Mouse (Mus musculus) MEL (cell line): Measurements from ENCODE around the gene Tmem39b. TPM values are rescaled to one million over a fixed set of nuclear protein-coding genes. Genes with fewer than 3 reads are reported as not detected.

Experiments
- DNase-seq: peaks from one replicate; pipeline ENCODE4 v3.0.0; 2011; ENCODE audit warnings: low read depth, low spot score
- H3K27ac ChIP-seq: 2 replicates; pipeline ENCODE4 v1.5.1; 2012; ENCODE audit warnings: low read depth, mild to moderate bottlenecking, control low read depth, low read length, moderate library complexity; ENCODE audit not compliant: control insufficient read depth
- H3K27me3 ChIP-seq, 2 experiments: fragments of 150-350 bp in 1 of 2; sonication (generic) in 1 of 2; 2 replicates each; pipeline ENCODE4 v1.6.1; 2012; ENCODE audit warnings: low read length in 2 of 2, mild to moderate bottlenecking in 2 of 2, improper control_type of control experiment in 1 of 2, moderate library complexity in 1 of 2; ENCODE audit not compliant: insufficient read depth in 2 of 2, control insufficient read depth in 1 of 2
- H3K36me3 ChIP-seq, 2 experiments: 2 replicates each; pipeline ENCODE4 v1.6.1; 2012 to 2014; ENCODE audit warnings: low read length in 2 of 2, improper control_type of control experiment in 1 of 2, inconsistent platforms in 1 of 2, mild to moderate bottlenecking in 1 of 2; ENCODE audit not compliant: insufficient read depth in 2 of 2, control insufficient read depth in 1 of 2
- H3K4me1 ChIP-seq, 2 experiments: fragments of 150-350 bp in 1 of 2; sonication (generic) in 1 of 2; 2 replicates each; pipeline ENCODE4 v1.6.1; 2012; ENCODE audit warnings: low read length in 2 of 2, improper control_type of control experiment in 1 of 2, mild to moderate bottlenecking in 1 of 2; ENCODE audit not compliant: insufficient read depth in 2 of 2, control insufficient read depth in 1 of 2
- H3K4me3 ChIP-seq, 2 experiments: fragments of 150-350 bp in 1 of 2; sonication (generic) in 1 of 2; 2 replicates each; pipeline ENCODE4 v1.5.1; 2012; ENCODE audit warnings: low read depth in 2 of 2, low read length in 2 of 2, mild to moderate bottlenecking in 2 of 2, moderate library complexity in 2 of 2, control low read depth in 1 of 2, improper control_type of control experiment in 1 of 2; ENCODE audit not compliant: control insufficient read depth in 1 of 2, insufficient read depth in 1 of 2
- H3K79me2 ChIP-seq: 2 replicates; pipeline ENCODE4 v1.6.1; 2012; ENCODE audit warnings: mild to moderate bottlenecking, low read length, moderate library complexity; ENCODE audit not compliant: control insufficient read depth, poor library complexity, insufficient read depth
- H3K9ac ChIP-seq: 2 replicates; pipeline ENCODE4 v1.6.1; 2012; ENCODE audit warnings: low read depth, mild to moderate bottlenecking, control low read depth, low read length, moderate library complexity; ENCODE audit not compliant: control insufficient read depth, poor library complexity, severe bottlenecking
- H3K9me3 ChIP-seq: fragments of 150-350 bp; sonication (generic); replicated peaks from 2 replicates; pipeline ENCODE4 v1.6.1; 2012; ENCODE audit warnings: mild to moderate bottlenecking, low read length, improper control_type of control experiment, moderate library complexity; ENCODE audit not compliant: insufficient read depth
- CHD1 ChIP-seq: IDR thresholded peaks from 2 replicates; pipeline ENCODE4 v1.6.1; 2012; ENCODE audit warnings: low read depth, mild to moderate bottlenecking, inconsistent platforms, low read length, improper control_type of control experiment
- CHD2 ChIP-seq: IDR thresholded peaks from 2 replicates; pipeline ENCODE4 v1.6.1; 2011; ENCODE audit warnings: low read length, improper control_type of control experiment
- CTCF ChIP-seq, 3 experiments: IDR thresholded peaks in 2 of 3; conservative IDR thresholded peaks in 1 of 3; 2 replicates each; pipeline ENCODE4 v1.5.1; 2011 to 2012; ENCODE audit warnings: low read length in 3 of 3, low read depth in 2 of 3, mild to moderate bottlenecking in 2 of 3, improper control_type of control experiment in 1 of 3, inconsistent platforms in 1 of 3, mixed read lengths in 1 of 3, moderate library complexity in 1 of 3; ENCODE audit not compliant: control insufficient read depth in 1 of 3, insufficient read depth in 1 of 3, poor library complexity in 1 of 3, severe bottlenecking in 1 of 3
- EP300 ChIP-seq, 2 experiments: IDR thresholded peaks; 2 replicates each; pipeline ENCODE4 v1.6.1; 2011; ENCODE audit warnings: improper control_type of control experiment in 2 of 2, low read length in 2 of 2, low read depth in 1 of 2, mild to moderate bottlenecking in 1 of 2
- MAFK ChIP-seq: IDR thresholded peaks from 2 replicates; pipeline ENCODE4 v1.6.1; 2011; ENCODE audit warnings: low read depth, mild to moderate bottlenecking, low read length, improper control_type of control experiment, borderline replicate concordance
- MXI1 ChIP-seq: IDR thresholded peaks from 2 replicates; pipeline ENCODE4 v1.6.1; 2011; ENCODE audit warnings: mild to moderate bottlenecking, low read depth, low read length, improper control_type of control experiment
- MYC ChIP-seq: IDR thresholded peaks from 2 replicates; pipeline ENCODE4 v1.6.1; 2011; ENCODE audit warnings: low read depth, mild to moderate bottlenecking, low read length, improper control_type of control experiment, moderate library complexity
- POLR2AphosphoS2 ChIP-seq: IDR thresholded peaks from 2 replicates; pipeline ENCODE4 v1.6.1; 2011; ENCODE audit warnings: low read length, improper control_type of control experiment
- POLR2AphosphoS5 ChIP-seq: IDR thresholded peaks from 2 replicates; pipeline ENCODE4 v1.6.1; 2012; ENCODE audit warnings: low read depth, borderline replicate concordance, mild to moderate bottlenecking, inconsistent platforms, low read length, moderate library complexity, mixed read lengths
- RAD21 ChIP-seq: IDR thresholded peaks from 2 replicates; pipeline ENCODE4 v1.6.1; 2011; ENCODE audit warnings: mild to moderate bottlenecking, low read depth, low read length, improper control_type of control experiment
- SMC3 ChIP-seq: IDR thresholded peaks from 2 replicates; pipeline ENCODE4 v1.6.1; 2011; ENCODE audit warnings: low read depth, low read length, improper control_type of control experiment
- TAL1 ChIP-seq: IDR thresholded peaks from 2 replicates; pipeline ENCODE4 v1.6.1; 2012; ENCODE audit warnings: mild to moderate bottlenecking, inconsistent platforms, low read length, moderate library complexity, mixed read lengths
- TBP ChIP-seq: IDR thresholded peaks from 2 replicates; pipeline ENCODE4 v1.8.0; 2011; ENCODE audit warnings: low read depth, low read length, improper control_type of control experiment
- USF1 ChIP-seq: IDR thresholded peaks from 2 replicates; pipeline ENCODE4 v1.6.1; 2014; ENCODE audit warnings: low read depth, mild to moderate bottlenecking, inconsistent platforms, low read length, improper control_type of control experiment, moderate library complexity
- USF2 ChIP-seq, 2 experiments: IDR thresholded peaks; 2 replicates each; pipeline ENCODE4 v1.6.1; 2011 to 2012; ENCODE audit warnings: improper control_type of control experiment in 2 of 2, low read length in 2 of 2, borderline replicate concordance in 1 of 2, inconsistent platforms in 1 of 2, low read depth in 1 of 2, mild to moderate bottlenecking in 1 of 2; ENCODE audit not compliant: insufficient read depth in 1 of 2
- ZC3H11A ChIP-seq: IDR thresholded peaks from 2 replicates; pipeline ENCODE4 v1.6.1; 2012; ENCODE audit warnings: low read depth, mild to moderate bottlenecking, inconsistent platforms, low read length, improper control_type of control experiment
- ZKSCAN1 ChIP-seq: IDR thresholded peaks from 2 replicates; pipeline ENCODE4 v1.6.1; 2012; ENCODE audit warnings: low read depth, mild to moderate bottlenecking, inconsistent platforms, low read length, improper control_type of control experiment, moderate library complexity
- ZNF384 ChIP-seq: IDR thresholded peaks from 2 replicates; pipeline ENCODE4 v1.6.1; 2012; ENCODE audit warnings: low read depth, mild to moderate bottlenecking, inconsistent platforms, low read length, improper control_type of control experiment
- polyA plus RNA-seq, 2 experiments: library from polyadenylated mRNA; stranded (reverse) in 1 of 2; unstranded in 1 of 2; fragments of >175 nt in 1 of 2; fragments of >200 nt in 1 of 2; gene quantifications; 2 replicates each; pipeline versions ENCODE4 v1.2.1 to v1.2.4; 2012; ENCODE audit warnings: low replicate concordance in 2 of 2, low read depth in 1 of 2; ENCODE audit not compliant: insufficient read length in 2 of 2, insufficient read depth in 1 of 2, missing spikeins in 1 of 2
- total RNA-seq: library from RNA; depleted of rRNA; stranded (reverse); fragments of 300-350 nt; gene quantifications from 2 replicates; pipeline ENCODE4 v1.2.3, GENCODE M21; 2012

Gene Tmem39b
- total and polyA plus RNA-seq, 3 experiments, result 12.2 to 81.0 (median 55.2) TPM

- H3K36me3 ChIP-seq, result peaks cover 0 to 5% of the 10 kb centered on the region in 2 experiments; a peak in 2 of 4 replicates
- peaks cover 2 to 13% of the 10 kb centered on the region in 2 experiments; a peak in 2 of 4 replicates for H3K4me1 ChIP-seq
- H3K79me2 ChIP-seq, result peaks cover 12% of the 10 kb centered on the region
- H3K4me3 ChIP-seq, result no peak overlapping the region
- no peaks in the 10 kb centered on the region for H3K27me3 ChIP-seq
- no peak overlapping the region for H3K9ac ChIP-seq
- TF ChIP-seq POLR2AphosphoS2 (no peak), CHD2 (no peak), SMC3 (no peak), ZNF384 (no peak), ZKSCAN1 (no peak), MXI1 (no peak), TBP (no peak), USF1 (no peak)
- H3K9me3 ChIP-seq, result no peaks in the 10 kb centered on the region
- no peak overlapping the region for H3K27ac ChIP-seq
- DNase-seq, result no peak
Measured at GRCm38 (mm10) chr4:129746106-129746505, 49.5 kb upstream of the Tmem39b start.

- H3K9ac ChIP-seq, result peak overlapping the region; percentile 90
- no peaks in the 10 kb centered on the region for H3K27me3 ChIP-seq
- H3K4me1 ChIP-seq, result peaks cover 3 to 15% of the 10 kb centered on the region in 2 experiments
- no peaks in the 10 kb centered on the region for H3K9me3 ChIP-seq
- no peak for TF ChIP-seq POLR2AphosphoS2
- TF ChIP-seq ZC3H11A, result no peak
- TF ChIP-seq CTCF (IDR thresholded peaks at IDR 0.05 in 2 of 3, conservative IDR thresholded peaks at IDR 0.05 in 1 of 3; ENCODE audit: control insufficient read depth in 1 of 3, insufficient read depth in 1 of 3, low read depth in 2 of 3, low read length in 3 of 3, poor library complexity in 1 of 3, severe bottlenecking in 1 of 3), result peak in 1 of 3 experiments; percentile 19; a peak in 2 of 6 replicates
- peak; percentile 12; the same call in 1 of the 2 replicates for TF ChIP-seq RAD21
- no peak for TF ChIP-seq ZKSCAN1
- no peak for TF ChIP-seq TAL1
- 0 out of 2 replicates have a peak, but pooled peaks have one; percentile 9 for TF ChIP-seq SMC3
- TF ChIP-seq, all 39 proteins: peak for 3
- Histone ChIP-seq H3K79me2 (peaks cover 36% of the 10 kb centered on the region), H3K27ac (peak overlapping the region; percentile 94), H3K4me3 (peak overlapping the region; percentile 80 to 84), H3K36me3 (peaks cover 4 to 21% of the 10 kb centered on the region in 2 experiments)
- peak; percentile 41 for DNase-seq
Measured at GRCm38 (mm10) chr4:129743494-129743893, 46.9 kb upstream of the Tmem39b start.

- H3K4me1 ChIP-seq, result peaks cover 3 to 17% of the 10 kb centered on the region in 2 experiments
- peak; percentile 61 for DNase-seq
Measured at GRCm38 (mm10) chr4:129743010-129743390, 46.4 kb upstream of the Tmem39b start.

More at GRCm38 (mm10) chr4:129743010-129743390, 46.4 kb upstream of the Tmem39b start:
- TF ChIP-seq CTCF (IDR thresholded peaks at IDR 0.05 in 2 of 3, conservative IDR thresholded peaks at IDR 0.05 in 1 of 3; ENCODE audit: control insufficient read depth in 1 of 3, insufficient read depth in 1 of 3, low read depth in 2 of 3, low read length in 3 of 3, poor library complexity in 1 of 3, severe bottlenecking in 1 of 3) (no peak), POLR2AphosphoS5 (no peak), TBP (0 out of 2 replicates have a peak, but pooled peaks have one; percentile 2), MYC (no peak), EP300 (IDR thresholded peaks at IDR 0.05; ENCODE audit: low read depth in 1 of 2, low read length in 2 of 2) (no peak), MAFK (no peak), USF2 (IDR thresholded peaks at IDR 0.05; ENCODE audit: borderline replicate concordance in 1 of 2, insufficient read depth in 1 of 2, low read depth in 1 of 2, low read length in 2 of 2) (no peak), CHD1 (peak; percentile 81; the same call in 1 of the 2 replicates)
- TF ChIP-seq, all 39 proteins: peak for 2
- peak overlapping the region; percentile 80 to 84 for H3K4me3 ChIP-seq
- no peaks in the 10 kb centered on the region for H3K9me3 ChIP-seq
- peak overlapping the region; percentile 94 for H3K27ac ChIP-seq
- H3K27me3 ChIP-seq, result no peaks in the 10 kb centered on the region
- H3K79me2 ChIP-seq, result peaks cover 40% of the 10 kb centered on the region
- H3K36me3 ChIP-seq, result peaks cover 4 to 24% of the 10 kb centered on the region in 2 experiments
- peak overlapping the region; percentile 90 for H3K9ac ChIP-seq
